Mouse (Mus musculus): ENCODE measurements at regions not wholly inside any gene's neighbourhood (a gene's known extent, or its start where the extent isn't known, plus 50 kb on each side); places are given as distances from the start of the nearest gene placed in this dataset.
A peak's percentile ranks its signal among the peaks of the same experiment; 100 is the strongest.

DNA sequence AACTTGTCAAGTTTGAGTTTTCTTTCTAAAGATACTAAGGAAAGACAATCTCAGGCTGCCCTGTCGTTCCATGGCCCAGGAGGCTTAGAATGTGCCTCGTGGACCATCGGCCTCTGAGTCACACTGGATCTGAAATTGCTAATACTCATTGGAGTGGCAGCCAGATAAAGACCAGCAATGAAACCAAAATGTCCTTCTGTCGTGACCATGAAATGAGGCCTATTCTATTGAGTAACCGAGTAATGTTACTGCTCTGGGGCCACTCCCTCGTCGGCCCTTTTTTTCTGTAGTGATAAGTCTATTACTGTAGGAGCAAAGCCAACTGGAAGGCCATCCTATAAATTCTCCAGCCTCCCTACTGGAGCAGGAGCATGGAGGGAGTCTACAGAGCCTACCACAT is 363.9 kb upstream of the Maf start:
- no peak for DNase-seq (ENCODE audit: low spot score in 2 of 2)
- intact Hi-C loops (cut with DNase I) = no loop called here

GRCm38 (mm10) chr8:116069538-116069937 is 361.9 kb upstream of the Maf start:
- intact Hi-C loops (cut with DNase I) = no loop called here
- DNase-seq (ENCODE audit: low spot score in 2 of 2) = no peak

GRCm38 (mm10) chr8:116067978-116068375 is 360.4 kb upstream of the Maf start:
- intact Hi-C loops (cut with DNase I) = no loop called here
- DNase-seq (ENCODE audit: low spot score in 2 of 2) = no peak

DNA sequence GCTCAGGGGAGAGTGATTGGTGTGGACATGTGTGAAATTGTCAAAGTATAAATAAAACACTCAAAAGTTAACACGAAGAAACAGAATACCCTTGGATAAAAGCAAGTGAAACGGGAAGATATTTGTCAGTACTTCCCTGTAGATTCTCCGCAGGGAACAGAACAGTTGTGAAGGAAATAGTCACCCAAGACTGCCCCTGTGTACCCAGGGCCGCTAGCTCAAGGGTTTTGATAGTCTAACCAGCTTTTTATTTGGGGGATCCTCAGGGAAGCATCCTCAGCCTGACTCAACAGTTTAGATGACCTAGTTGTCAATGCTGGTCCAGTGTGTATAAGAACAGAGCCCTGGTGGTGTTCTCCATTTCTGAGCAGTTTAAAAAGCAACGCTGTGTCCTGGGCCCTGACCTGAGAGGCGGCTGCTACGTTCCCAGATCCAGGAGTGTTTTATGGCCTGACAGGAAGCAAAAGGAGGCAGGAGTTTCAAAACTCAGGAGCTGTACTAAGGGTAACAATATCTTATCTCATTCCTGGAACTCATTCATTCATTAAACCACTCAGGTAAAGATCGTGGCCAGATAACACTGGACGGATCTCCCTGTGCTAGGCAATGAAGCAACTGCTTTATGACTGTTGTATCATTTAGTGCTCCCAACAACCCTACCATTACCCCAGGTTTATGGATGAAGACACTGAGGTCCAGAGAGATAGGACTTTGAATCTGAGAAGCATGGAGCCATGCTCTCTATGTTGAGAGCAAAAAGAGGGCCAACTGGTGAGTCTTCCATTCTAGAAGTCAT is 359.8 kb upstream of the Maf start:
- intact Hi-C loops (cut with DNase I) = no loop called here

DNA sequence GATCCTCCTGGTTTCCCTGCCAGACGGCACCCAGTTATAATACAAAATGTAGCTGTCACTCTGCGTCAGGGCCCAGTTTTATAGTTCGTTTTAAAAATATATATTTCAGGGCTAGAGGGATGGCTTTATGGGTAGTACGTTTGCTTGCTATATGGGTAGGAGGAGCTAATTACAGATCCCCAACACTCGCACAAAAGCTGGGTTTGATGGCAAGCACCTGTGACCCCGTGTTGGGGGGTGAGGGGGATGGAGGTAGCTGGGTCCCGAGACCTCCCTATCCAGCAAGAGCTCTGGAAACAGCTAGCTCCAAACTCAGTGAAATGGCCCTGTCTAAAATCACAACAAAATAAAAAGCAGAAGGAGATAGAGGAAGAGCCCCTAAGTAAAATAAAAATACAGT is 358.3 kb upstream of the Maf start:
- intact Hi-C loops (cut with DNase I) = no loop called here
- DNase-seq (ENCODE audit: low spot score in 2 of 2) = no peak

More for the DNA sequence above, 359.8 kb upstream of the Maf start:
- DNase-seq (ENCODE audit: low spot score in 2 of 2) = no peak

- peak in 1 of 2 experiments; percentile 10 for DNase-seq (ENCODE audit: low spot score in 2 of 2)
- intact Hi-C loops (cut with DNase I) = no loop called here
Observed at GRCm38 (mm10) chr8:116065327-116065726, 357.7 kb upstream of the Maf start.

- intact Hi-C loops (cut with DNase I) = no loop called here
- no peak for DNase-seq (ENCODE audit: low spot score in 2 of 2)
Observed at GRCm38 (mm10) chr8:116064562-116064961, 357.0 kb upstream of the Maf start.

DNA sequence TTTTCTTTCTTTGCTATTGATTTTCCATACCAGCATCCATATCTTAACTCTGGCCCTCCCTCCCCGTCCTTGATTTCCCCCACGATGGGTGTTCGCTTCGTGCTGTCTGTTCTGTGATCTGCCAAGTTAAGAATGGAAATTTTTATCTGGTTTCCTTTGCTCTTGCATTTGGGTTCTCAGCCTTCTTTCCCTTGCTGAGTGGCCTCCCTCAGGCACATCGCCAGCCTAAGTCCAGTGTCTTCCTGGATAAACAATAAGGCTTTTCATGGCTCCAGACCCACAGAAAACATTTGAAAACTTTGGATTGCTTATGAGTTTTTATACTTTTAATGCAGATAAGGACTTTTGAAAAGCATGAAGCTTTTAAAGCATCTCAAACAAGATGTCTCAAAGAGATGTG is 355.9 kb upstream of the Maf start:
- no peak for DNase-seq (ENCODE audit: low spot score in 2 of 2)
- intact Hi-C loops (cut with DNase I) = no loop called here

- no peak for DNase-seq (ENCODE audit: low spot score in 2 of 2)
Observed at GRCm38 (mm10) chr8:116053483-116053882, 345.9 kb upstream of the Maf start.

GRCm38 (mm10) chr8:116053043-116053442 is 345.4 kb upstream of the Maf start:
- intact Hi-C loops (cut with DNase I) = no loop called here
- no peak for DNase-seq (ENCODE audit: low spot score in 2 of 2)

More at GRCm38 (mm10) chr8:116053483-116053882, 345.9 kb upstream of the Maf start:
- intact Hi-C loops (cut with DNase I) = no loop called here

DNA sequence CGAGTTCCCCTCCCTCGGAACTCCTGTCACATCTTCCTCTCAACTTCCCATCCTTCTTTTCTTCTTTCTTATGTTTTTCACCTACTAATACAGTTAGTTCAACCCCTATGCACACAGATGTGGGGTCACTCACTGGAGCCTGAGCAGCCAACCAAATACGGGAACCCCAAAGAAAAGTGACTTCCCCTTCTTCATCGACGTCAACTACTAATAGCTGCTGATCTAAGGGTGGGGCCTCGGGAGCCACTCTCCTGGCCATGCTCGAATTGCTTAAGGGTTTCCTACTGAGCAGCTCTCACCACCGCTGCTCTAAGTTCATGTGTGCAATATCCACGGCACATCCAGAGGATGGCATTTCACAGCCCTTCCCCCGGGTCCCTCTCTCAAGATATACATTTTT is 340.9 kb upstream of the Maf start:
- DNase-seq (ENCODE audit: low spot score in 2 of 2) = no peak
- intact Hi-C loops (cut with DNase I) = no loop called here

DNA sequence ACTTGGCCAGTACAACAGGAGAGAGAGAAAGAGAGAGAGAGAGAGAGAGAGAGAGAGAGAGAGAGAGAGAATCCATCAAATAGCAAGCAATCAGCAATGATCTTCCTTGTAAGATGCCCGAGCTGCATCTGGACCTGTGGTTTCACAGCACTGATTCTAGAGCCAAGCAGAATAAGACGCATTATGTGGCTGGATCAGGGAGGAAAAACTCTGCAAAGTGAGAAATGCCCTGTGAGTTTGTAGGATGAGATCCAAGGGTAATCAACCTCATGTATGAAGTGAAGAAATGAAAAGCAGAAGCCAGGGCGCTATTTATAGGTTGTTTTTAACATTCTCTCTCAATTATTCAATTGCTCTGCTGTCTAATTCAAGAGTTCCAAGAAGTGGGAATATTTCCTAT is 339.3 kb upstream of the Maf start:
- DNase-seq (ENCODE audit: low spot score in 2 of 2) = no peak
- intact Hi-C loops (cut with DNase I) = no loop called here

- no peak for DNase-seq (ENCODE audit: low spot score in 2 of 2)
- intact Hi-C loops (cut with DNase I) = no loop called here
Observed at GRCm38 (mm10) chr8:116045526-116045925, 337.9 kb upstream of the Maf start.

GRCm38 (mm10) chr8:116043381-116043780 is 335.8 kb upstream of the Maf start:
- intact Hi-C loops (cut with DNase I) = no loop called here
- DNase-seq (ENCODE audit: low spot score in 2 of 2) = no peak

DNA sequence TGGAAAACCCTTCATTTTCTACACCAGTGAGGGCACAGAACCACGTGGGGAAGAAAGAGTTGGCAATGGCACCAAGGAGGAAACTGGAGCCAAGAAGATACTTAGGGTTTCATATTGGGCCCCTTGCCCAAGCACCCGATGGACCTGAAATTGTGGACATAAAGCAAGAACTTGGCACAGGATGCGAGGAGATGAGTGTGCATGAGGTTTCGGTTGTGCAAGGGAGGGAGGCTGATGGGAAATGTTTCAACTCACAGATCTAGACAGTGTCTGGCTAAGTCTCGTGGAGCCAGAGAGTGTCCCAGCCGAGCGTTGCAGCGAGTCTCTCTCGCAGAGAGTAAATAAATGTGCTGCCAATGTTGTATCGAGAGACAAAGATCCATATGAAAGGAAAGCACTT is 323.4 kb upstream of the Maf start:
- intact Hi-C loops (cut with DNase I) = no loop called here
- no peak for DNase-seq (ENCODE audit: low spot score in 2 of 2)

DNA sequence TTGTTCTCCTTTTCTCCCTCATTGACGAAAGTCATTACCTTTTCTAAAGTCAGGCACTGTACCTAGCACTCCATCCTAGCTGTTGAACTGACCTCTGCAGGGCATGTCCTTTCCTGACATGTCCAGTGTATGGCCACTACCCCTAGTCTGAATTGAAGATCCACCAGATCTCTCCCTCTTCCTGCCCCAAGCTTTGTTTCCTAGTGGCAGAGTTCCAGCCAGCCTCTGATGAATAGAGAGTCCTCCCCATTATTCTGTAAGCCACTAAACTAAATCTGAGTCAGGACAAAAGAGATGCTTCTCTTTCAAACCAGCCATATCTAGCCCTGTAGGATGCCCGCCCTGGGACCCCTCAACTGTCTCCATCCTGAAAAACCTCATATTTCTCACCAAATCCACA is 317.7 kb upstream of the Maf start:
- intact Hi-C loops (cut with DNase I) = no loop called here
- DNase-seq (ENCODE audit: low spot score in 2 of 2) = no peak

GRCm38 (mm10) chr8:116024811-116025210 is 317.2 kb upstream of the Maf start:
- no peak for DNase-seq (ENCODE audit: low spot score in 2 of 2)
- intact Hi-C loops (cut with DNase I) = no loop called here

- intact Hi-C loops (cut with DNase I) = no loop called here
- DNase-seq (ENCODE audit: low spot score in 2 of 2) = no peak
Observed at GRCm38 (mm10) chr8:116021691-116022090, 314.1 kb upstream of the Maf start.

DNA sequence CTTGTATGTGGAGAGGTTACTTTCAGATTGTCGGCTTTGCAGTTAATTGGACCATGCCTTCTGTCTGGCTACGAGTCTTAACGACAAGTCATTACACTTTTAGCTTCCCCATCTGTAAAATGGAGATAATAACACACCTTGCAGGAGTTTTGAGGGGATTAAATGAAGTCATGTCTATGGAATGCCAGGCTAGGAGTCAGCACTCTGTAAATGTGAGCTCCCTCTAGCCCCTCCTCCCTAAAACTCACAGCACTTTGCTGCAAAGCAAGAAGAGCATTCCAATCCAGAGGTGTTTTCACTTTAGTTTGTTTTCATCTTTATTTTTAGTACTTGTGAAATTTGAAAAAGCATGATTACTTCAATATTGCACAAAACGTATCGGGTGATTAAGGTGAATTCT is 287.7 kb upstream of the Maf start:
- DNase-seq (ENCODE audit: low spot score in 2 of 2) = no peak
- intact Hi-C loops (cut with DNase I) = no loop called here

DNA sequence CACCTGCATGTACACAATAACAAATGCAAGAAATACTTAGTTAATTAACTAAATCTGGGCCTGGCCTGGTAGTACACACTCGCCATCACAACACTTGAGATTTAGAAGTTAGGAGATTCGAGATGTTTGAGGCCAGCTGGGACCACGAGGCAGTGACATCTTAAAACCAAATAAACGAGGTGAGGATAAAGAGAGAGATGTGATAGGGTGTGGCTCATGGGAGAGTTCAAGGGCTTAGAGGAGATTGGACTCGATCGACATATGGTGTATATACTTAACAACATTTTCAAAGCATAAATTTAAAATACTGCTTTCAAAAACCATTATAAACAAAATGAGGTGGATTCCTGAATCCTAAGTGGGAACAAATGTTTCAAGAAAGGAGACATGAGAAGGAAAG is 284.4 kb upstream of the Maf start:
- intact Hi-C loops (cut with DNase I) = no loop called here
- no peak for DNase-seq (ENCODE audit: low spot score in 2 of 2)

- intact Hi-C loops (cut with DNase I) = no loop called here
- no peak for DNase-seq (ENCODE audit: low spot score in 2 of 2)
Observed at GRCm38 (mm10) chr8:115983397-115983796, 275.8 kb upstream of the Maf start.

GRCm38 (mm10) chr8:115982326-115982725 is 274.7 kb upstream of the Maf start:
- intact Hi-C loops (cut with DNase I) = no loop called here

More at GRCm38 (mm10) chr8:115982326-115982725, 274.7 kb upstream of the Maf start:
- DNase-seq (ENCODE audit: low spot score in 2 of 2) = no peak

Measured in left cerebral cortex, postnatal 14 days (tissue).